Mouse (Mus musculus) olfactory bulb, adult 2 months (tissue): ENCODE results near the gene 9130023H24Rik. TPM values are rescaled to one million over a fixed set of nuclear protein-coding genes. Genes with fewer than 3 reads are reported as not detected.
A peak's percentile ranks its signal among the peaks of the same experiment; 100 is the strongest.

Experiments
- H3K27ac ChIP-seq: fragments of 200-500 bp; 2 replicates; pipeline ENCODE4 v1.5.1; 2012; ENCODE audit warnings: low read depth, low read length; ENCODE audit not compliant: insufficient read depth
- H3K4me1 ChIP-seq: fragments of 200-500 bp; 2 replicates; pipeline ENCODE4 v1.6.1; 2012; ENCODE audit warnings: low read length; ENCODE audit not compliant: control insufficient read depth, insufficient read depth
- H3K4me3 ChIP-seq: fragments of 200-500 bp; 2 replicates; pipeline ENCODE4 v1.5.1; 2012; ENCODE audit warnings: mild to moderate bottlenecking, low read depth, low read length, moderate library complexity; ENCODE audit not compliant: insufficient read depth
- CTCF ChIP-seq: fragments of 200-500 bp; IDR thresholded peaks from 2 replicates; pipeline ENCODE4 v1.5.1; 2012; ENCODE audit warnings: low read depth, mild to moderate bottlenecking, low read length, moderate library complexity; ENCODE audit not compliant: insufficient read depth
- POLR2A ChIP-seq: fragments of 200-500 bp; IDR thresholded peaks from 2 replicates; pipeline ENCODE4 v1.6.1; 2012; ENCODE audit warnings: mild to moderate bottlenecking, low read depth, low read length, moderate library complexity; ENCODE audit not compliant: insufficient read depth
- WGBS: fragments of 180-500 bp; shearing (Covaris S2); methylation state at CpG from one replicate; pipeline ENCODE4 v1.1.7; 2018; 5-methylcytosine and 5-hydroxymethylcytosine counted together
- polyA plus RNA-seq: library from polyadenylated mRNA; stranded (reverse); fragments of >200 nt; gene quantifications from 2 replicates; pipeline ENCODE4 v1.2.4, GENCODE M21; 2012; ENCODE audit warnings: low replicate concordance; ENCODE audit not compliant: missing spikeins, insufficient read depth, insufficient read length

The 9130023H24Rik gene
- polyA plus RNA-seq: not detected in 2 replicates

DNA sequence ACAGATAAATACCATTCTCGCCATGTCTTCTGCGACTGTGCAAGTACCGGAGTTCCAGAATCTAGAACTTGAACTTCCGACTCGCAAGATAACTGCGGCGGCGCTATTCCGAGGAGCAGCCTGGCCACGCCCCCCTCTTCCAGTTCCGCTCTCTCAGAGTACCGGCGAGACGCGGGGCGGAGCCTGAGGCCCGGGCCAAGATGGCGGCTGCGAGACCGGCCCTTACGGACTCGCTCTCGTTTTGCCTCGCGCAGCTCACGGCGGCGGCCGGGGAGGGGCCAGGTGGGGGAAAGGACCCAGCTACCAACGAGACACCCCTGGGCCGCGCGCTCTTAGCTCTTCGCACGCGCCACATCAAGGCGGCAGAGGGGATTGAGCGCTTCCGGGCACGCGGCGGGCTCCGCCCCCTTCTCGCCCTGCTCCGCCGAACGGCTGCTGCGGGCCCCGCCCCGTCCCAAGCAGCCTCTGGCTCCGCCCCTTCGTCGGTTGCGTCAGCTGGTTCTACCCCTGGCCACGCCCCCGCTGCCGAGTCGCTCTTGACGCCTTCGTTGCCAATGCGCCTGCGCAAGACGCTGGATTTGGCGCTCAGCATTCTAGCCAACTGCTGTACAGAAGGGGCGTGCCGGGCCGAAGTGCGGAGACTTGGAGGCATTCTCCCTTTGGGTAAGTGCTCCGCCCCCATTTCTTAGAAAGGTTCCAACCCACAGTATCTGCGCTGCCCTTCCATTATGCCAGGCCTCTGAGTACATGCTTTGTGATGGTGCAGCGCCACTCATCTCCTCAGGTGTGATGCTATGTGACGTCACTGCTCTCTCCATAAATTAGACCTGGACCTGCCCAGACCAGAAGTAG lies at the start of gene 9130023H24Rik:
Gene 9130023H24Rik (minus strand): TSS at position 105 of the 852 bp plus-strand sequence.
- WGBS: under 1% methylated on average over 72 of the region's 72 CpGs
- Histone ChIP-seq H3K4me1 (peaks cover 11% of the 10 kb centered on the region), H3K27ac (peak within 1 kb of the TSS; percentile 87), H3K4me3 (peak within 1 kb of the TSS; percentile 72)
- peak; percentile 70 for TF ChIP-seq POLR2A
- no peak for TF ChIP-seq CTCF

DNA sequence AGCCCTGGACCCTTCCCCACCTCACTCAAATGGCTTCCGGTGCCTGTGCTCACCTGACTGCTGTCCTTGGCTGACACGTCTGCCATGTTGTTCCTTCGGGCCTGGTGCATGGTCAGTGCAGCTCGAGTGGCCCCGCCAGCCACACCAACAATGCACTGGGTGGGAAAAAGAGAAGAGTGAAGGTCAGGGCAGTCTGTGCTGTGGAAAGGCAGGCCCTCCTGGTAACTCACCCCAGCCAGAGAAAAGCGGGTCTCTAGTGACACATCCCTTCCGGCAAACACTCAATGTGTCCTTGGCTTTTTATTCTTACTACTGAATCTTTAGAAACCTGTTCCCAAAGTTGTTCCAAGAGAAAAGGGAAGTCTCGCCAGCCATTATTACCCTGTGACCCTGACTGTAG lies 47.2 kb upstream of the 9130023H24Rik start:
- 92% methylated on average over 8 of the region's 8 CpGs for WGBS
- TF ChIP-seq POLR2A (no peak), CTCF (no peak)
- Histone ChIP-seq H3K27ac (no peak overlapping the region), H3K4me3 (no peak overlapping the region), H3K4me1 (no peaks in the 10 kb centered on the region)

DNA sequence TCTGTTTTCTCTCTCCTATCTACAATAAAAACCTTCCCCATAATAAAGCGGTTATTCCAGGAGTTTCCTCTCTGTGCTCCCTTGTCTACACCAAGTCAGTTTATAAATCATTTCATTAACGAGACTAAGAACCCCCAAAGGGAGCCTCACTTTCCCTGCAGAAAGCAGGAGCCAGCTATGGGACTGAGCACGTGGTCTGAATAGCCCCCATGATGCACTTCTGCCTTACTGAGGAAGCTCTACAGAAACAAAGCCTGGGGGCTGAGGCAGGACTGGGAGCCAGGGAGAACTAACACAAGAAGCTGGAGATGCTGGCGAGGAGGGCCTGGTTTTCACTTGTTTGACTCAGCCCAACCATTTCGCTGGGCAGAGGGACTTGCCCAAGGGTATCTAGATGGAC lies 46.2 kb upstream of the 9130023H24Rik start:
- Histone ChIP-seq H3K4me1 (no peaks in the 10 kb centered on the region), H3K27ac (no peak overlapping the region), H3K4me3 (no peak overlapping the region)
- 63% methylated on average over 5 of the region's 5 CpGs for WGBS
- TF ChIP-seq CTCF: no peak
- TF ChIP-seq POLR2A: no peak

DNA sequence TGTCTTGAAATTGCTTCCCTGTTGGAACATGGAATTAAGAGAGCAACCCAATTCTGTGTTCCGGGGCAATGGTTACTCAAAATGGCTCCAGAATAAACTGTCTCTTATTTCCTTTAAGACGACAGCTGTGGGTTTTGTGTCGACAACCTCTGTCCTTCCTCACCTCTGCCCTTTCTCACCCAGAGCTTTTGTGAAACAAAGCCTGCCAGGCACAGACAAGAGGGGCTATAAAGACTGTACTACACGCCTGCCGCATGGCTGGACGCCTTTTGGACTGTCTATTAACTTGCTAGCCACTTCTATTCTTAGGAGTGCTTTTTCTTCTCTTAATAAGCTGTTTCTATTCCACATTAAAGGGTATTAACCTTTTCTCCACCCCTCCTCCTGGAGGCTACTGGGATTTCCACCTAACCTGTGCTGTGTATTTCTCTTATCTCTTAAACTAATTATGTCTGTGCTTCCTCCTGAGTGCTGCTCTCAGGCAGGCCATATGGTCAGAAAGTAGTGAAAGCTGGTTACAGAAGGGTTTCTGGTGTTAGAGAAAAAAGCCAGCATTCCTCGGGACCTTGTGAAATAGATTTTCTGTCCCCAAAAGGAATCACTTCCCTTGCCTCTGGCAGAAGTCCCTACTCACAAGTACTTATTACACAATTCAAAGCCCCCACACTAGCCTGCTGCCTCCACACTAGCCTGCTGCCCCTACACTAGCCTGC lies 44.9 kb upstream of the 9130023H24Rik start:
- H3K4me3 ChIP-seq: no peak overlapping the region
- no peaks in the 10 kb centered on the region for H3K4me1 ChIP-seq
- TF ChIP-seq POLR2A: no peak
- TF ChIP-seq CTCF: no peak
- H3K27ac ChIP-seq: no peak overlapping the region
- 47% methylated on average over 7 of the region's 7 CpGs for WGBS

DNA sequence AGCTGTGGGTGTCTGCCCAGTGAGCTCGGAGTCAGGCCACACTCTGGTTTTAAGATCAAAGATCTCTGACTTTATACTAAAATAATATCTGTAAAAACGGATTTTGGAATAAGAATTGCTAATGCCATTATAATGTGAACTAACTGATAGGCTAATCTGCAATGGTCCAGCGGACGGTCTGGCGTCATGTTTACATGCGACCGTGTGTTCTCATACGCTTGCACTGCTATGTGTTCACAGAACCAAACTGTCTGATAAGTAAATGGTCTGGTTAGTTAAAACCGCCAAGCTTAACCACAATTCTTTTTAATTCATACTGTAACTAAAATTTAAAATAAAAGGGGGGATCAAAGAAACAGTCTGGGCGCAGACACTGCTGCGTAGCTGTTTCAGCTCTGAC lies 43.9 kb upstream of the 9130023H24Rik start:
- WGBS: 93% methylated on average over 11 of the region's 11 CpGs

DNA sequence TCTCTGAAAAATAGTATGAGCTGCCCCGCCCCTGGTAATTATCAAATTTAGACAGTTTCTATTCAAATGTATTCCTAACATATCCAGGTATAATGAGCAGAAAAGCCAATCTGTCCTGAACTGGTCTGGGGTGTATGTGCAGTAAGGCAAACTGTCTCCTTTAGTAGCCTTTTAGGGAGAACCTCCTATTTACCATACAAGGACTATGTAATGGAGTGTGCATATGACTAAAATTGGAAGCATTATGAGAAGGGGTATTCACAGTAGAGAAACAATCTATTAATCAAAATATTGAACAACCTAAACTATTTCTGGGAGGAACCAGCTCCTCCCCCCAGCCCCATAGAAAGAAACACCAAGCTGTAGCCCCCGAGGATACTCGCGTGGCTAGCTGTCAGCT lies 41.9 kb upstream of the 9130023H24Rik start:
- Histone ChIP-seq H3K4me3 (no peak overlapping the region), H3K4me1 (no peaks in the 10 kb centered on the region), H3K27ac (no peak overlapping the region)
- no peak for TF ChIP-seq POLR2A
- no peak for TF ChIP-seq CTCF
- 95% methylated on average over 4 of the region's 4 CpGs for WGBS

More for the DNA sequence above, 43.9 kb upstream of the 9130023H24Rik start:
- H3K4me3 ChIP-seq: no peak overlapping the region
- H3K27ac ChIP-seq: no peak overlapping the region
- no peak for TF ChIP-seq CTCF
- no peak for TF ChIP-seq POLR2A
- no peaks in the 10 kb centered on the region for H3K4me1 ChIP-seq

DNA sequence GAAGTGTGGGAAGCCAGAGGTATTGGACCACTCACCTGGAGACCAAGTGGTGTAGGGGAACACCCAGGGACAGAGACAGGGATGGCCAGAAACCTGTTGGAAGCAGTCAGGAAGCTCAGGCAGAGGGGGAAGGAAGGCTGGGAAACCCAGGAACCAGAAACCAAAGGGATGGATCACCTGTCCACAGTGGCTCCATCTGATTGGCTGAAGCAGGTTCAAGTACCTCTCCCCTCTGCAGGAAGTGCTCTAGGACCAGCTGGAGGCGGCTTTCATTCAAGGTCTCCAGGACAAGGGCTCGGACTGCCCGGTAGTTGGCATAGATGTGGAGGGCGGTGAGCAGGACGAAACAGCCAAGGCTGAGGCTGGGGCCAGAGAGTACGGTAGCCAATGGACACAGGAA lies 38.2 kb upstream of the 9130023H24Rik start:
- 82% methylated on average over 6 of the region's 6 CpGs for WGBS
- Histone ChIP-seq H3K27ac (no peak overlapping the region), H3K4me3 (no peak overlapping the region), H3K4me1 (no peaks in the 10 kb centered on the region)
- TF ChIP-seq CTCF: no peak
- TF ChIP-seq POLR2A: no peak

DNA sequence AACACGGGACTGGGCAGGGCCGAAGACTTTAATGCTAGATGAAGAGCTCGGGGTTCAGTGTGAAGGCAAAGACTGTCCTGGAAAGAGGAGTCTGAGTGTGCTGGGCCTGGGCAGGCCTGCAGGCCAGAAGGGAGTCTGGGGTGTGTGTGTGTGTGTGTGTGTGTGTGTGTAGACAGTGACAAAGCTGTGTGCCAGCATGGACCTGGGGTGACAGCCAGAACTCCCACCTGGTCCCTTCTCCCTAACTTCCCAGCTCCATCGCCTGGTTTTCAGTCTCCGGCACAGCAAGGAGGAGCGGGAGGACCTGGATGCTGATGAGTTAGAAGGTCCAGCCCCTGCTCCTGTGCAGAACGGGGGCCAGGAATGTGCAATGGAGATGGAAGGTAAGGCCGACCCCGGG lies 33.7 kb upstream of the 9130023H24Rik start:
- no peak for TF ChIP-seq POLR2A
- TF ChIP-seq CTCF: no peak
- Histone ChIP-seq H3K27ac (no peak overlapping the region), H3K4me1 (no peaks in the 10 kb centered on the region), H3K4me3 (no peak overlapping the region)
- 88% methylated on average over 9 of the region's 9 CpGs for WGBS

DNA sequence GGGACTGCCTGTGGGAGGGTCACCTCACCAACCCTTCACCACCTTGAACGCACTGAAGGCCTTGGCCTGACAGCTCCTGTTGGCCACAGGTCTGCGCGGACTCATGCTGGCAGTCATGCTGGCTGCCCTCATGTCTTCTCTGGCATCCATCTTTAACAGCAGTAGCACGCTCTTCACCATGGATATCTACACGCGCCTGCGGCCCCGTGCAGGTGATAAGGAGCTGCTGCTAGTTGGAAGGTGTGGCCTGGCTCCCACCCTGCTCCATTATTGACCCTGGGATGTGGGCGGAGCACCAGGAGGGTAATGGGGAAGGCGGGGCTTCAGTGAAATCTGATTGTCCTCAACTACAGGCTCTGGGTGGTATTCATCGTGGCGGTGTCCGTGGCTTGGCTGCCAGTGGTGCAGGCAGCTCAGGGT lies 32.6 kb upstream of the 9130023H24Rik start:
- WGBS: 70% methylated on average over 13 of the region's 13 CpGs

More for the DNA sequence above, 32.6 kb upstream of the 9130023H24Rik start:
- no peak overlapping the region for H3K4me3 ChIP-seq
- no peak for TF ChIP-seq CTCF
- TF ChIP-seq POLR2A: no peak
- no peak overlapping the region for H3K27ac ChIP-seq
- H3K4me1 ChIP-seq: no peaks in the 10 kb centered on the region
